Mouse (Mus musculus): ENCODE measurements around the gene Actr2.
"Not testable (repeated sequence)": the region's sequence is repeated elsewhere in the genome, so short reads cannot be mapped to it uniquely, and the experiment has no call there.

The Actr2 gene

GRCm38 (mm10) chr11:20116030-20116551, 3.4 kb upstream of the Actr2 start:
- no peak for DNase-seq

DNA sequence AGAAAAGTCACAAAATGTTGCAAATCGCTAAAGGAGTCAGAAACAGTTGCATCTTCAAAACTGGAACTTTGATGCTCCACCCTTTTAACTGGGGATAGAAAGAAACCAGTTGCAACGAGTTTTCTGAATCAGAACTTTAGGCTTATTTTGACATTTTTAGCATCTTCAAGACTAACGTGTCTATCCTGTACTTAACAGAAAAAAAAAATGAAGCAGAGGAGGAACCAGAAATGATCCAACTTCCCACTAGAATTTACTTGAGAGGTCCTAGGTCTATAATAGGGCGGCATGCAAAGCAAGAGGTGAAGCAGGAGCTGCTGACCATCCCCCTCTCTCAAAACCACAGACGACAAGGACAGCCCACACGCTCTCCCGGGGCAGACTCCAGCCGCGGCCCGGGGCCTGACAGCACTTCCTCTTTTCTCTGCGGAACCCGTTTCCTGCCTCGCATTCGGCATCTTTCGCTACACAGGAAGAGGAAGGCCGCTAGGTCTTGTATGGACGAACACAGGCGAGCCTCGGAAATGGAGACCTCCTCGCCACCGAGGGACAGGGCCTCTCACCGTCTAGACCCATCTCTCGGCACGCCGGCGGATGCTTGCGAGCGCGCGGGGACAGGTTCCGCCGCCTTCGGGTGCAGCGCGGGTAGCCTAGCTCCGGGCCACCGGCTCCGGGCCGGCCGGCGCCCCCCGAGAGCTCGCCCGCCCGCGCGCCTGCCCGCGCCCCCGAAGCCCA, 540 bp downstream of the Actr2 start:
- peak; percentile 67 to 72 for DNase-seq

DNA sequence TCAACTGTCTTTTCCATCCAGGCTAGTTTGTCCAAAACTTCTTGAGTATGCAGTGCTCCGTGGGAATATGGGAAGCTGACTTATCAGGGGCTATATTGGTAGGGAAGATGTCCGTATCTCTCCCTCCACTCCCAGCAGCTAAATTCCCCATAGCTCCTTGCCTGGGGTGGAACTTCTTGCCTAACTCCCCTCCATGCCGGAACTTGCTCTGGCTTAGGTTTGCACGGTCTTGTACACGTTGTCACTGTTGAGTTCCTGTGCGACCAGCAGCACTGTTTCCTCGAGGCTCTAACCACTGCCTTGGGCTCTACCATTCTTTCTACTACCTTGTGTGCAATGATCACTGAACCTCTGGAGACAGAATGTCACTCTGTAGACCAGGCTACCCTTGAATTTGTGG, 4.6 kb downstream of the Actr2 start:
- no peak for DNase-seq

GRCm38 (mm10) chr11:20107683-20108082, 5.0 kb downstream of the Actr2 start:
- no peak for DNase-seq

GRCm38 (mm10) chr11:20106946-20107345, 5.8 kb downstream of the Actr2 start:
- DNase-seq = no peak

DNA sequence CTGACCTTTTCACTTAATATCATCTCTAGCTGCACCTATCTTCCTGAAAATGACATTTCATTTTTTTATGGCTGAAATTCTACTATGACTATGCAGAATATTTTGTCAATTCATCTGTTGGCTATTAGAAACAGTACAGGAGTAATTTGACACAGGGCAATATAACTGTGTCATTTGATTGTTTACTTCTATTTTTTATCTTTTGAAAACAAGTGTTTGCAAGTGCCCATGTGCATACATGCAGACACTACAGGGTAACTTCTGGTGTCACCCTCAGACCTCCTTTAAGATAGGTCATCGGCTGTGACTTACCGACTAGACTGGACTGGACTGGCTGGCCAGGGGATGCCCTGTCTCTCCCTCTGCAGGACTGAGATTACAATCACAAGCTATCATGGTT, 8.8 kb downstream of the Actr2 start:
- no peak for DNase-seq

GRCm38 (mm10) chr11:20086306-20086705, 26.4 kb downstream of the Actr2 start:
- DNase-seq = no peak

DNA sequence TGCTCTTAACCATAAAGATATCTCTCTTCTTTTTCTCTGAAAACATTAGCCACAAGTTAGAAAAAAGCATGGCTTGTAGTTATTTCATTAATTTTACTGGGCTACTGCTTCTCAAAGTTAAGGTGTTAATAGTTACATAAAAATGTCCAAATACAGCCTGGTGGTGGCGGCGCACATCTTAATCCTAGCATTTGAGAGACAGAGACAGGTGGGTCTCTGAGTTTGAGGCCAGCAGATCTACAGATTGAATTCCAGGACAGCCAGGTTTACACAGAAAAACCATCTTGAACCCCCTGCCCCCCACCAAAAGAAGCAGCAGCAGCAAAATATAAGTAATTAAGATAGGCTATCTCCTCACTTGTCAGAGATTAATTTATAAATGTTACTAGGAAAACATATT, 27.1 kb downstream of the Actr2 start:
- no peak for DNase-seq

- DNase-seq = no peak
Observed at GRCm38 (mm10) chr11:20075415-20075814, 37.3 kb downstream of the Actr2 start.

DNA sequence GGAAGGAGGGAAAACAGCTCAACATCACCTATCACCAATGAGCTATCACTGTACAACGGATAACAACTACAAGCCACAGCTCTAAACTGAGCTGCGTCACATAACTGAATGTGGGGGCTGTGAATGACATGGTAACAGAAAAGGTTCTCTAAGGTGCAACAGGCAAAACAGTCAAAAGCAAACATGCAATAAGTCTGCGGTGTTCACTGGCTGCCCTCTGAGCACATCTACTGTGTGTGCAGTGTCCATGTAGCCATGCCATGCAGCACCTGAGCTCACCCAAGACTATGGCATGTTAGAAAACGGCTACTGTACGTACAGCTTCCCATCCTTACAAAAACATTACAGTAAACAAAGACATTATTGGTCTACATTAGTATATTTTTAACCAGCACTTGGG, 39.9 kb downstream of the Actr2 start:
- DNase-seq = no peak

DNA sequence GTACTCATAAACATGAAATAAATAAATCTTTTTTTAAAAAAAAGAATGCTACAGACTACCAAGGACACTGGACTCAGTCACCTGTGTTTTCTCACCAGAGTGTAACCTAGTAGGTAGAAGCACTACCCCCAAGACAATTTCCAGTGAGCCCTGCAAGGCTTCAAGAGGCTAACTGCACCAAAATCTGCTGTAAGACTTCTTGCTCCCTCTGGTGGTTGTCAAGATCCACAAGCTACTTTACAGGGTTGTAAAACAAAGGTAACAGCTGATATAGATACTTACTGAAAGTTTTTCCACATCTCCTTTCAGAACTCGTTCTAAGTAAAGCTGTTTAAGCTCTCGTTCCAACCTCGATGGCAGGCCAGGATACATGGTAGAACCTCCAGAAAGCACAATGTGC, 40.5 kb downstream of the Actr2 start:
- peak; percentile 55 to 58 for DNase-seq

GRCm38 (mm10) chr11:20068346-20069004, 44.2 kb downstream of the Actr2 start:
- DNase-seq = no peak

GRCm38 (mm10) chr11:20067521-20067920, 45.2 kb downstream of the Actr2 start:
- DNase-seq = no peak

DNA sequence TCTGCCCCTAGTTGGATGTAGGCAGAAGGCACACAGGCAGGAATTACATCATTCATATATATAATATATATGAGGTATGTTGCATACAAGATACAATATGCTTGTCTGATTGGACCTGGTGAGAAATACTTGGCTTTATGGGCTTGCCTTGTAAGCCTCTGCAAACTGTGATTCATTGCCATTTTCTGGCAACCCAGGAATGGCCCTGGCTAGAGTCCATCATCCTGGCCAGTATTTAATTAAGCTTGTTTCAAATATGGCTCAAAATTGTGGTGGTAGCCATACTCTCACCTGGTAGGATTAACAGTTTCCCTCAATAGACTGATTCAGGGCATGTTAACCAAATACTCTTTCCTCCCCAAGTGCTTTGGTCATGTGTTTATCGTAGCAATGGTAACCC, 46.6 kb downstream of the Actr2 start:
- peak; percentile 82 to 86 for DNase-seq

DNA sequence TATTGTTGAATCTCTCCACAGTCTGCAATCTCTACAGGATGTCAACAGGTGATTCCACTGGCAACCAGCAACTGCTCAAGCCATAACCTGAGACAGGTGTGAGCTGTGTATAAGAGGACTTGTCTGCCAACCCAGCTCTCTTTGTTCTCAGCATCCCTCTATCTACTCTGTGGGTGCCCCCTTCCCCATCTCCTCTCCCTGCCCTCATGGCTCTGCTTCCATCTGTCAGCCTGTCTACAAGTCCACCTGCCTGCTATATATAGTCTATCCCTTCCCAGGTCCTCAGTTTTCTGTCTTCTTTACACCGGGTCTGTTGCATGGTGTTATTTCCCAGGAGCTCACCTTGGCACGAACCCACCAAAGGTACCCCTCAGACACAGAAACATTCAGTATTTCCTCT, 47.8 kb downstream of the Actr2 start:
- peak in 1 of 2 experiments; percentile 24 for DNase-seq

DNA sequence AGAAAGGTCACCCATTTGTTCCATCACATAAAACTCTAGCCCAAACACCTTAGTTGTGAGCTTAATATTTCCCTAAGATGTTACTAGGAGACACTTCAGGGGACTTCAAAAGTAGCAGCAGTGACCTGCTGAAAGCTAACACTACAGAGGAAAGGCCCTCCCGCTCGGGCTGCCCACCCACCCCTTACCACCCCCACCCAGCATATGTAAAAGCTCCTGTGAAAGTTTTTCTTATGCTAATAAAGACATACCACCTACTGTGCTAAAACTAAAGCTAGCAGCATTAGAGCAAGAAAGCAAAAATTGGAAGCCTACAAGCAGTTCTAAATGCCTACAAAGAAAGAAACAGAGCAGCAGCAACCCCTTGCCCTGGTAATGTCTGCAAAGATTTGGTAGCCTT, 48.6 kb downstream of the Actr2 start:
- DNase-seq = not testable (repeated sequence)

DNA sequence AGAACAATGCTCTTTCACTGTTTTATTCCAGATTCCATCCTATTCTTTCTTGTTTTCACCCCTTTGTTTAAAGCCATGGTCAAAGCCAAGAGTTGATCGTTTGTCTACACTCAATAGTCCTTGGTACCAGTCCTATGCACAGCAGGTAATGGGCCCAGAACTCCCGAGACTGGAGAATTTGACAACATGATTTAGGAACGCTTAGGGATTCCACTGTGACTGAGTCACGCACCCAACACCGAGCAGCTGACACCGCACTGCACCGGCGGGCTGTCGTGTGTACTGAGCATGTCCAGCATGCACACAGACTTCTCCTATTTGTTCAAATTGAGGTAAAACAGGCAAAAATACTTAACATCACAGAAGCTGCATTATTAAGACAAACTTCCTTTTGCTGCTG, 49.9 kb downstream of the Actr2 start:
- not testable (repeated sequence) for DNase-seq

- DNase-seq = no peak
Observed at GRCm38 (mm10) chr11:20059736-20060135, 53.0 kb downstream of the Actr2 start.

- no peak for DNase-seq
Observed at GRCm38 (mm10) chr11:20057429-20057828, 55.3 kb downstream of the Actr2 start.

- no peak for DNase-seq
Observed at GRCm38 (mm10) chr11:20056168-20056567, 56.5 kb downstream of the Actr2 start.

DNA sequence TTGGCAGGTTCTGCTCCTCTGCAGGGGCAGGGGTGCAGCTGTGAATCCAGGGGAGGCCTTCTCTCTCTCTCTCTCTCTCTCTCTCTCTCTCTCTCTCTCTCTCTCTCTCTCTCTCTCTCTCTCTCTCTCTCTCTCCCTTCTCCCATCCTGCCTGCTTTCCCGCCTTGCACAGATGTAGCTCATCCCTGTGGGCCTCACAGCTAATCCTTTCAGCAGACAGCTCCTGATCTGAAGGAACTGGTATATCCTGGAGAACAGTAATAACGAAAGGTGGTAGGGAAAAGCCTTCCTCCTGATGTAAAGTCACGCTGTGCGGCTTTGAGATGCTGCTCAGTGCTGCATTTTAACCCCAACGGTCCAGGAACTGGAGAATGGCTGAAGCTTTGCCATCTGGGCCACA, 58.1 kb downstream of the Actr2 start:
- DNase-seq = no peak

DNA sequence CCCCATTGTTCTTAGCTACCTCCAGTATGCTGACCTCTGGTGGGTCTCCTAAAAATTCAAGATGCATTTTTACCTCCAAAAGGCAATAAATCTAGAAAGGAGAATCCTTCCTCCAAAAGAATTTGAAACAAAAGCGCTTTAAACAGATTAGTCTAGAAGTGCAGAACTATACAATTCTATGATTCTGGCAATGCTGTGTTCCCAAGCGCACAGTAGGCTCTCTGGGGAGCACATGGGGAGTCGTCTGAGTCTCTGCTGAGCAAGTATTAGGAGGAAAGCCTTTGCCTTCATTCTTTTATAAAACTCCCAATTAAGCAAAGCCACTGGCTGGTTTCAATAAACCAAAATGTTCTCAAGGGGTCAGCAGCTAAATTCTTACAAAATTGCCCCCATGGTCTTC, 58.8 kb downstream of the Actr2 start:
- no peak for DNase-seq

DNA sequence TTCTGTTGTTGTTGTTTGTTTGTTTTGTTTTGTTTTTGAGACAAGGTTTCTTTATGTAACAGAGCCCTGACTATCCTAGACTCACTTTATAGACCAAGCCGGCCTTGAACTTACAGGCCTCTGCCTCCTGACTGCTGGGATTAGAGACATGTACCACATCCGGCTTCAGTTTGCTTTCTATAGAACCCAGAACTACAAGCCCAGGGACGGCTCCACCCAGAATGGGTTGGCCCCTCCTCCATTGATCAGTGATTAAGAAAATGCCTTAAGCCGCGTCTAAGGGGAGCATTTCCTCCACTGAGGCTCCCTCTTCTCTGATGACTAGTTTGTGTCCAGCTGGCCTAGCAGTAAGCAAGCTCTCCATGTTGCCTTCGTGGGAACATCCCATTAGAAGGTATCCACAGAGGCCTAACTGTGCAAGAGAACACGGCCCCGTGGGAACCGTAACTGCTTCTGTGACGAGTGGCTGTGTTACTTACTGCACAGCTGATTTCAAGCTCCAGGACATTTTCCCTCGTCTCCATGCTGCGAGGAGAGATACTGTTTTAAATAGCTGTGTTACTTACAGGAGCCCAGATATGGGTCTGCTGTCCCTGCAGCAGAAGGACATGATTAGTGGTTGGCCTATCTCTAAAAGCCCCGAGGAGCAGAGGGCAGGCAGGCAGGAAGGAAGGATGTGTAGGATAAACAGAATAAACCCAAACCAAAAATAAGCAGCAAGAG, 59.7 kb downstream of the Actr2 start:
- no peak for DNase-seq

DNA sequence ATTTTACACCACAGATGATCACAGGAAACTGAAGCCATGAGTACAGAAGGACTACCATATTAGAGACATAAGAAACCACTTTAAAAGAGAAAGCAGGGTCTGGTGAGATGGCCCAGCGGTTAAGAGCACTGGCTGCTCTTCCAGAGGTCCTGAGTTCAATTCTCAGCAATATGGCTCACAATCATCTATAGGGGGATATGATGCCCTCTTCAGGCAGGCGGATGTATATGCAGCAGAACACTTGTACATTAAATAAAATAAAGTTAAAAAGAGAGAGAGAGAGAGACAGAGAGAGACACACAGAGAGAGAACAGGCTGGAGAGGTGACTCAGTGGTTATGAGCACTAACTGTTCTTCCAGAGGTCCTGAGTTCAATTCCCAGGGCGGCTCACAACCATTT, 67.1 kb downstream of the Actr2 start:
- DNase-seq = no peak

All from cerebellum, adult 18-20 months (tissue).